Mouse (Mus musculus) liver, embryonic 12.5 days (tissue): Measurements from ENCODE around the gene Vipas39. TPM values are rescaled to one million over a fixed set of nuclear protein-coding genes. Genes with fewer than 3 reads are reported as not detected.
A peak's percentile ranks its signal among the peaks of the same experiment; 100 is the strongest.
"Not testable (repeated sequence)": the region's sequence is repeated elsewhere in the genome, so short reads cannot be mapped to it uniquely, and the experiment has no call there.

Experiments used
- ATAC-seq: fragments of 200-750 bp; cut with Nextera tagmentation; 2 replicates; pipeline ENCODE4 v1.8.0; 2017; ENCODE audit warnings: moderate number of reproducible peaks, mild to moderate bottlenecking, moderate library complexity
- H3K27ac ChIP-seq: fragments of 300-500 bp; sonication (generic); 2 replicates; pipeline ENCODE4 v1.5.1; 2016; ENCODE audit warnings: mild to moderate bottlenecking
- H3K27me3 ChIP-seq: fragments of 300-500 bp; sonication (generic); replicated peaks from 2 replicates; pipeline ENCODE4 v1.6.1; 2016; ENCODE audit warnings: mild to moderate bottlenecking, moderate library complexity
- H3K36me3 ChIP-seq: fragments of 300-500 bp; sonication (generic); 2 replicates; pipeline ENCODE4 v1.6.1; 2016; ENCODE audit warnings: mild to moderate bottlenecking, moderate library complexity
- H3K4me1 ChIP-seq: fragments of 300-500 bp; sonication (generic); 2 replicates; pipeline ENCODE4 v1.6.1; 2016
- H3K4me2 ChIP-seq: fragments of 300-500 bp; sonication (generic); 2 replicates; pipeline ENCODE4 v1.6.1; 2016; ENCODE audit warnings: mild to moderate bottlenecking, moderate library complexity
- H3K4me3 ChIP-seq: fragments of 300-500 bp; sonication (generic); 2 replicates; pipeline ENCODE4 v1.5.1; 2016; ENCODE audit warnings: mild to moderate bottlenecking, moderate library complexity
- H3K9ac ChIP-seq: fragments of 300-500 bp; sonication (generic); 2 replicates; pipeline ENCODE4 v1.6.1; 2016; ENCODE audit warnings: mild to moderate bottlenecking, moderate library complexity
- H3K9me3 ChIP-seq: fragments of 300-500 bp; sonication (generic); replicated peaks from 2 replicates; pipeline ENCODE4 v1.6.1; 2016; ENCODE audit warnings: mild to moderate bottlenecking, moderate library complexity
- WGBS: fragments of 180-500 bp; shearing (Covaris S2); methylation state at CpG from one replicate; pipeline ENCODE4 v1.1.7; 2016; ENCODE audit not compliant: insufficient replicate concordance; 5-methylcytosine and 5-hydroxymethylcytosine counted together
- polyA plus RNA-seq: library from polyadenylated mRNA; unstranded; fragments of >200 nt; fragmentation: Nextera tagmentation; extraction: Ambion mirVana; gene quantifications from 2 replicates; pipeline ENCODE4 v1.2.1, GENCODE M21; 2016

Vipas39 gene
- polyA plus RNA-seq, 1 experiment from 2014 or later: 13.6 TPM

GRCm38 (mm10) chr12:87216053-87216452 lies 50.0 kb downstream of the Vipas39 start:
- H3K4me2 ChIP-seq: no peak overlapping the region
- ATAC-seq: no peak
- WGBS: 46% methylated on average over 2 of the region's 2 CpGs
- H3K9me3 ChIP-seq: no peaks in the 10 kb centered on the region
- no peaks in the 10 kb centered on the region for H3K36me3 ChIP-seq
- H3K9ac ChIP-seq: no peak overlapping the region
- H3K4me1 ChIP-seq: no peaks in the 10 kb centered on the region
- no peaks in the 10 kb centered on the region for H3K27me3 ChIP-seq
- H3K27ac ChIP-seq: no peak overlapping the region
- H3K4me3 ChIP-seq: no peak overlapping the region

DNA sequence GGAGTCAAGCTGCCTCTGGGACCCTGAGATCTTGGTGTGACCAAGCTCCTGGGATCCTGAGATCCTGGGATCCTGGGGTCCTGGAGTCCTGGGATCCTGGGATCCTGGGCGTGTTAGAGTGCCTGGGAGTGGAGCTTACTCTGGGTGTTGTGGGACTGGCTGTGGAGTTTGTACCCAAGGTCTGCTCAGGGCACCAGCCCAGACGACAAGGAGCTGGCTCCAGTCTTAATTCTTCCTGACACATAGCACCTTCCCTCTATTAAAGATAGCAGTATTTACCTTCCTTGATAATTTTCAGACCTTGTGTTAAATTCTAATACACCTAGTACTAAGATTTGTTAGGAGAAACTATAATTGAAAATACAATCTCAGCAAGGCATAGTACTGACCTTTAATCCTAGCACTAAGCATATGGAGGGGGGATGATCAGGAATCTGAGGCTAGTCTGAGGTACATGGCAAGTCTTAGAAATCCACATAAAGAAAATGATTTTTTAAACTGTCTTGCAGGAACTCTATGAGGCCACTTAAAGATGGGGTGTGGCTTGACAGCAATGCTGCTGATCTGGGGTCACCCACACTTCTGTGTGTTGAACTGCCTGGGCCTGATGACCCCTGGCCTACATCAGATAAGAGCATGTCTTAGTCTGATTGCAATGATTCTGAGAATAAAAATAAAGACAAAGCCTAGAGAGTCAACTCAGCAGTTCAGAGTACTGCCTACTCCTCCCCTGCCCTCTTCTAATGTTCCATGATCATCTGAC lies 53.0 kb downstream of the Vipas39 start:
- 39% methylated on average over 2 of the region's 2 CpGs for WGBS
- ATAC-seq: no peak

GRCm38 (mm10) chr12:87205789-87206188 lies 60.3 kb downstream of the Vipas39 start:
- not testable (repeated sequence) for H3K36me3 ChIP-seq, H3K4me1 ChIP-seq, H3K4me3 ChIP-seq, H3K9ac ChIP-seq, H3K27ac ChIP-seq, H3K9me3 ChIP-seq, ATAC-seq, H3K4me2 ChIP-seq
- peaks cover 10% of the 10 kb centered on the region for H3K27me3 ChIP-seq
- 75% methylated on average over 5 of the region's 5 CpGs for WGBS

More for the DNA sequence above, 53.0 kb downstream of the Vipas39 start:
- Histone ChIP-seq H3K4me3 (no peak overlapping the region), H3K4me1 (no peaks in the 10 kb centered on the region), H3K9me3 (no peaks in the 10 kb centered on the region), H3K27me3 (no peaks in the 10 kb centered on the region), H3K4me2 (no peak overlapping the region), H3K9ac (no peak overlapping the region), H3K27ac (no peak overlapping the region), H3K36me3 (no peaks in the 10 kb centered on the region)

DNA sequence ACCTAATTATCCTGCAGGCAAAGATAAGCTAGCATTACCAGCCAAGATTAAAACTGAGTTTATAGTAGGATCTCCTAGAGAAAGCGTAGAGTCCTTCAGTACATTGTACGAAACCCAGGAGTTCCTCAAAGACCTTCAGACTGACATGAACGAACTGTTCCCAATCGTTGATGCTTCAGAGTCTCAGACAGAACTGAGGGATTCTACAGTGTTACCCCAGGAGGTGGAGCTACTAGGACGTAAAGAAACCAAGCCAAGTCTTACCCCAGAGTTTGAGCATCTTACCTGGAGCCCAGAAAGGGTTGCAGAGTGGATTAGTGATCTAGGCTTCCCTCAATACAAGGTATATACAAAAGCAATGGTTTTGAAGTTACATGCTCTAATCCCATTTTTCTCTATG lies 64.4 kb downstream of the Vipas39 start:
- Histone ChIP-seq H3K9ac (no peak overlapping the region), H3K9me3 (no peaks in the 10 kb centered on the region), H3K36me3 (no peaks in the 10 kb centered on the region), H3K4me3 (no peak overlapping the region), H3K4me2 (no peak overlapping the region), H3K27ac (no peak overlapping the region), H3K4me1 (peaks cover 23% of the 10 kb centered on the region; the same call in 1 of the 2 replicates), H3K27me3 (peaks cover 30% of the 10 kb centered on the region)
- 42% methylated on average over 5 of the region's 5 CpGs for whole genome bisulfite sequencing
- ATAC-seq: no peak

- Histone ChIP-seq H3K9me3 (no peaks in the 10 kb centered on the region), H3K4me2 (peak within 1 kb of the TSS; percentile 98), H3K36me3 (no peaks in the 10 kb centered on the region), H3K4me1 (peaks cover 23% of the 10 kb centered on the region; the same call in 1 of the 2 replicates), H3K27ac (no peak within 1 kb of the TSS), H3K4me3 (peak within 1 kb of the TSS; percentile 79), H3K9ac (peak within 1 kb of the TSS; percentile 79), H3K27me3 (peaks cover 30% of the 10 kb centered on the region)
- ATAC-seq: peak; percentile 83
- WGBS: under 1% methylated on average over 61 of the region's 70 CpGs
Measured at GRCm38 (mm10) chr12:87199973-87200586, 66.0 kb downstream of the Vipas39 start, which contains the start of gene Tmed8. TSS of gene Tmed8 (minus strand) at chr12:87200454.

- no peaks in the 10 kb centered on the region for H3K36me3 ChIP-seq
- H3K27me3 ChIP-seq: peaks cover 30% of the 10 kb centered on the region
- peak; percentile 53 for ATAC-seq
- H3K9me3 ChIP-seq: no peaks in the 10 kb centered on the region
- H3K27ac ChIP-seq: no peak within 1 kb of the TSS
- H3K4me2 ChIP-seq: peak within 1 kb of the TSS; percentile 98
- peak within 1 kb of the TSS; percentile 79 for H3K9ac ChIP-seq
- peak within 1 kb of the TSS; percentile 79 for H3K4me3 ChIP-seq
- 3% methylated on average over 38 of the region's 38 CpGs for WGBS
- peaks cover 23% of the 10 kb centered on the region; the same call in 1 of the 2 replicates for H3K4me1 ChIP-seq
Measured at GRCm38 (mm10) chr12:87199206-87199972, 66.7 kb downstream of the Vipas39 start, which contains the start of gene Samd15. TSS of gene Samd15 (plus strand) at chr12:87199723.

DNA sequence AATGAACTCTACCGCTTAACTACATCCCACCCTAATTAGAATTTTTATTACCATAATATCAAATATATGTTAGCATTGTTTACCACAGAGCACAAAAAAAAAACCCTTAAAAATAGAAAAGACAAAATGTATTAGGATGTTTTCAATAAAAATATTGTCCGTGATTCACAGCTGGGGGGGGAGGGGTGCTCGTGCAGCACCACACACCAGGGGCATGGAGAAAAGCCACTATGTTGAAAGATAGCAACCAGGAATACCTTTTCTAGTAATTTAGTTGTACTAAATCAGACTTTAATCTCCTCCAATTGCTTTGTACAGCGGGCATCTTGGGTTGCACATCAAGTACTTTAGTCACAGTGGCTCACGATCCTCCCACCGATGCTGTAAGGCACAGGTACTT lies 67.3 kb downstream of the Vipas39 start:
- WGBS: 70% methylated on average over 6 of the region's 6 CpGs
- H3K4me3 ChIP-seq: no peak overlapping the region
- peak overlapping the region; percentile 98 for H3K4me2 ChIP-seq
- no peaks in the 10 kb centered on the region for H3K36me3 ChIP-seq
- H3K27me3 ChIP-seq: peaks cover 30% of the 10 kb centered on the region
- peaks cover 23% of the 10 kb centered on the region; the same call in 1 of the 2 replicates for H3K4me1 ChIP-seq
- H3K27ac ChIP-seq: no peak overlapping the region
- H3K9ac ChIP-seq: no peak overlapping the region
- ATAC-seq: no peak
- H3K9me3 ChIP-seq: no peaks in the 10 kb centered on the region

DNA sequence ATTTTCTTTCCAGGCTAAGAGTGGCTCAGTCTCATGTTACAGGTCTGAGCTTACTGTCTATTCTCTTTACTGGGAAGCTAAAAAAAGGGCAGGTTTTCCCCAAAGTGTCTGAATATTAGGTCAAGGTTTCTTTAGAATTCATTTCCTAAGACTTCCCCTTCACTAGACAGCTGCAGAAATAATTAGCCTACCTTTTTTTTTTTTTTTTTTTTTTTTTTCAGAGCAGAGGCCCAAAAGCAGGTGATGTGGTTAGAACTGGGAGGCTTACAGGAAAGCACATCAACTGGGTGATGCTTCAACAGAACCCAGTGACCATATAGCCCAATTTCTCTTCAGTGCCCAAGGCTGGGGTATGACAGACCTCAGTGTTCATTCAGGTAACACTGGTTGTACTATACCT lies 69.7 kb downstream of the Vipas39 start:
- H3K4me3 ChIP-seq: no peak overlapping the region
- peaks cover 25% of the 10 kb centered on the region for H3K27me3 ChIP-seq
- ATAC-seq: no peak
- H3K36me3 ChIP-seq: no peaks in the 10 kb centered on the region
- H3K4me1 ChIP-seq: peaks cover 23% of the 10 kb centered on the region; the same call in 1 of the 2 replicates
- H3K9ac ChIP-seq: no peak overlapping the region
- H3K9me3 ChIP-seq: no peaks in the 10 kb centered on the region
- no peak overlapping the region for H3K27ac ChIP-seq
- H3K4me2 ChIP-seq: no peak overlapping the region

- ATAC-seq: no peak
- Histone ChIP-seq H3K4me3 (no peak overlapping the region), H3K9me3 (no peaks in the 10 kb centered on the region), H3K4me2 (no peak overlapping the region), H3K9ac (no peak overlapping the region), H3K4me1 (peaks cover 19% of the 10 kb centered on the region; the same call in 1 of the 2 replicates), H3K36me3 (no peaks in the 10 kb centered on the region), H3K27ac (no peak overlapping the region), H3K27me3 (peaks cover 13% of the 10 kb centered on the region)
- 49% methylated on average over 1 of the region's 1 CpGs for WGBS
Measured at GRCm38 (mm10) chr12:87195069-87195468, 71.0 kb downstream of the Vipas39 start.

DNA sequence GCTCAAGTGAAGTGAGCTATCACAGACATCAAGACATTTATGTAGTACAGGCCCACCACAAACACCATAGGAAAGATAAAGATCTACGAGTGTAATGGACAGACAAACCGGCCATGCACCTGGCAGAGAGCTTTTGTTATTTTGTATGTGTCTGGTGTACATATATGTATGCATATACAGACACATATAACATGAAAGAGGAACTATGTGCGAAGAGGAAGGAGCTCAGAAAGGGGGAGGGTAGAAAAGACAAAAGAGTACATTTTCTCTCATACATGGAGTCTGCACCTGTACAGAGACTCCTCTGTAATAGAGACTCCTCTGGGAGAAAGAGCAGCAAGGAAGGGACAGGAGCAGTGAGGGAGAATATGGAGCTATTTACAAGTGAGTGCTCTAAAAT lies 73.0 kb downstream of the Vipas39 start:
- 56% methylated on average over 3 of the region's 3 CpGs for WGBS
- no peak for ATAC-seq

More for the DNA sequence above, 73.0 kb downstream of the Vipas39 start:
- Histone ChIP-seq H3K4me1 (peaks cover 4% of the 10 kb centered on the region; the same call in 1 of the 2 replicates), H3K4me2 (no peak overlapping the region), H3K27ac (no peak overlapping the region), H3K27me3 (no peaks in the 10 kb centered on the region), H3K36me3 (no peaks in the 10 kb centered on the region), H3K9ac (no peak overlapping the region), H3K4me3 (no peak overlapping the region), H3K9me3 (no peaks in the 10 kb centered on the region)
